Mouse (Mus musculus): ENCODE data around the gene 4933428M09Rik. TPM values are rescaled to one million over a fixed set of nuclear protein-coding genes. Genes with fewer than 3 reads are reported as not detected.
A peak's percentile ranks its signal among the peaks of the same experiment; 100 is the strongest.
"Not testable (repeated sequence)": the region's sequence is repeated elsewhere in the genome, so short reads cannot be mapped to it uniquely, and the experiment has no call there.

The 4933428M09Rik gene
- total RNA-seq (2021): not detected
- long read RNA-seq, experiment 1: 0 reads
- long read RNA-seq, experiment 2: 0 reads

DNA sequence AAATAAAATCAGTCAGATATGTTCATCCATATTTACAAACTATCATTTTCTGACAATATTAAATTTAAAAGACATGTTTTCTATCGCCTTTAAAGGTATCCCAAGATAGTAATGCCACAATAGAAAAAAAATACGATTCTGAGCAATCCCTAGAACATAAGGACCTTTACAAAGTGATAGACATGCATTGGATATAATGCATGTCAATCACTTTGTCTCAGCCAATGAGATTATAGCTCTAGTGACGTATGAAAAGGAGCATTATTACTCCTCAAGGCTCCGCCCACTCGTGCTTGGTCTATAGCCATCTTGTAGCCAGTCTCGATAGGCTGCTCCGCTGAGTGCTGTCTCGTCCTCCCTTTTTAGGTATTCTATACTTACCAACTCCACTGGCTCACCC is at the start of gene 4933428M09Rik:
Gene 4933428M09Rik, plus strand, starts transcription at position 301 of the 400 bp plus-strand sequence.
- no peak for DNase-seq

DNA sequence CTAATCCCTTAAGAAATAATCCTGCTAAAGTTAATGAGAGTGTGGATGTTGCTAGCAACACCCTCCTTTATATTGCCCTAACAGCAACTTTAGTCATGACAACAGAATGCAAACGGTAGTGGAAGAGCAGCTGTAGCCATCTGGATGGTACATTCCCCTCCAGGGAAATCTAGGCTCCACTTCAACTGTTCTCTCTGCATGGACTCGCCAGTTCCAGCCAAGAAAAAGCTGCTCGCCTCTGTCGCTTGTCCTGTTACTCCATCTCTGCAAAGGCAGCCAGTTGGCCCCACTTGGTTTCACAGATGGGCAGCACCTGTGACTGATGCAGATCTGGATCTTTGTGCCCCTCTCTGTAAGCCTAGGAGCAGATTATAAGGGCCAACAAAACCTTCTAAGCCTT is 45.0 kb upstream of the 4933428M09Rik start:
- DNase-seq: no peak

DNA sequence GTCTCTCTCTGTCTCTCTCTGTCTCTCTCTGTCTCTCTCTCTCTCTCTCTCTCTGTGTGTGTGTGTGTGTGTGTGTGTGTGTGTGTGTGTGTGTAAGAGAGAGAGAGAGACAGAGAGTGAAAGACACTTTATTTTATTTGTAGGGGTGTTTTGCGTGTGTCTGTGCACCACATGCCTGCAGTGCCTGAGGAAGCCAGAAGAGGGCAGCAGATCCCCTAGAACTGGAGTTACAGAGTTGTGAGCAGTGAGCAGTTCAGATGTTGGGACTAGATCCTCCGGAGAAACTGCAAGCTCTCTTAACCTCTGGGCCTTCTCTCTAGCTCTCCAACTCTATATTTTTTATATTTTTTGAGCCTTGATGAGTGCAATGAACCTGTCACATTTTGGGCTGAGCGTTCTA is 12.5 kb downstream of the 4933428M09Rik start:
- DNase-seq: not testable (repeated sequence)

DNA sequence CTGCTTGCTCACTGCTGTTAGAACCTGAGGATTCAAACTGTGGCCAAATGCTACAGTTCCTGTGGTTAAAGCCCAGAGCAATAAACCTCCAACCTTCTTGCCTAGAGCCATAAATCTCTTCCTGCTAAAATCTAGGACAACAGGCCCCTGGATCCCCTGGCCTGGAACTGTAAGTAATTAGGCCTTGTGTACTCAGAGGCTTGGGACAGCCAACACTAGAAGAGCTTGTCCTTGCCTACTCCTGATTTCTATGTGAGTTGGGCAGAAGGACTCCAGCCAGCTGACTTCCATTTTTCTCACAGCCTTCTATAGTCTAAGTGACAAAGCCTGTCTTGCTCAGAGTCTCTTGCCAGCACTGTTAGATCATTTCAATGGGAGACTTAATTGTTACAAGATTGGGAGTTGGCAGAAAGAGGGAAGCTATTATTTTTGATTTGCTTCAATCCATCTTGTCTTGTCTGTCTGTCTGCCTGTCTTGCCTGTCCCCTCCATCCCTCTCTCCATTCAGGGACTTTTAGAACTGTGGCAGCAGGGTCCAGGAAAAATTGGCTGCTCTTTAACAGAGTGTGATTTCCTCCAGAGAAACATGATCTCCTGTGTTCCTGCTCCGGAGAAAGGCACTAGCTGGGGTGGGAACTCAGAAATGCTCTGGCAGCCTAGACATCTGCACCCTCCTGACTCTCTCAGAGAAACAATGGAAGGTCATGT is 15.7 kb downstream of the 4933428M09Rik start:
- peak; percentile 8 for DNase-seq

DNA sequence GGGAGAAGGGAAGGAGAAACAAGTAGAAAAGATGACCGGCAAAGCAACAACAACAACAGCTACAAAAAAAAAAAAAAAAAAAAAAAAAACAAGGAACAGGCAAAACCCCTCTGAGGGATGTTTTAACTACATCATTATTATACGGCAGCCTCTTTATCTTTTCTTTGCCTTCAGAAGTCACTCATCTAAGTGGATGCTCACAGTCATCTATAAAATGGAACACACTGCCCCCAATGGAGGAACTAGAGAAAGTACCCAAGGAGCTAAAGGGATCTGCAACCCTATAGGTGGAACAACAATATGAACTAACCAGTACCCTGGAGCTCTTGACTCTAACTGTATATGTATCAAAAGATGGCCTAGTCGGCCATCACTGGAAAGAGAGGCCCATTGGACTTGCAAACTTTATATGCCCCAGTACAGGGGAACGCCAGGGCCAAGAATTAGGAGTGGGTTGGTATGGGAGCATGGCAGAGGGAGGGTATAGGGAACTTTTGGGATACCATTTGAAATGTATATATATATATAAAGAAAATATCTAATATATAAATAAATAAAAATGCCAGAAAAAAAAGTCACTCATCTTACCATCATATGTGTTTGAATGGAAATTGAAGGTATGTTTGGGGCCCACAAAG is 30.3 kb downstream of the 4933428M09Rik start:
- DNase-seq: not testable (repeated sequence)

DNA sequence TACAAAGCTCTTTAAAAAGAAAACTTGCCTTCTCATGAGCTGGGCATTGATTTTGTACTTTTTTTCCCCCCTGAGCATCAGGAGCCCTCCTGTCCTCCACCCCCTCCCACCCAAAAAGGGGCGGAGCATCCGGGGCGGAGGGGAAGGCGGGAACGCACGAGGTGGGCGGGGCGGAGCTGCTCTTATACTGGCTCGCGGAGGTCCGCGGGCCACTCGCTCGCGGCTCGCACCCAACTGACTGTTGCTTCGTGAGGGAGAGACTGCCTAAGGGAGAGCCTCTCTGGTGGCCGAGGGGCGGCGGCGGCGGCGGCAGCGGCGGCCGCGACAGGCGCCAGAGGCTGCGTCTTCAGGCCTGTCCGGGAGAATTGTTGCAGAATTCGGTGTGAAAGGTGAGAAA is 30.8 kb downstream of the 4933428M09Rik start, which contains the start of gene Mum1l1:
Gene Mum1l1, plus strand, starts transcription at position 214 of the 397 bp plus-strand sequence.
- peak; percentile 58 for DNase-seq

DNA sequence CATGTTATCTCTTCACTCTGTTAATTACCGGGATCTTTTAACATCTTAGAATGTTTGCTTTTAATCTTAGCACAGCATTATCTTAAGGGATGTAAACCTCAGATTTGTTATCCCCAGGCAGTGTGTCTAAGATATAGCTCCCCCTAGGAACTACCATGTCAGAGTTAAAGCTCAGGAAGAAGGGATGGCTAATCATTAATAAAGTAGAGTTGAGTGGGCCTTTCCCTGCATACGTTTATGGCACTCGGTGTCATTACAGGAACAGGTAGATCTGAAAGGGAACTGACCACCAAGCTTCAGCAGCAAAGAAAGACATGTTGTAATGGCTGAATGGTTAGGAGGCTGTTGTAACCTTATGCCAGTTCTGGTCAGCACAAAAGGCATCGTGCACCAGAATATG is 35.7 kb downstream of the 4933428M09Rik start:
- no peak for DNase-seq

DNA sequence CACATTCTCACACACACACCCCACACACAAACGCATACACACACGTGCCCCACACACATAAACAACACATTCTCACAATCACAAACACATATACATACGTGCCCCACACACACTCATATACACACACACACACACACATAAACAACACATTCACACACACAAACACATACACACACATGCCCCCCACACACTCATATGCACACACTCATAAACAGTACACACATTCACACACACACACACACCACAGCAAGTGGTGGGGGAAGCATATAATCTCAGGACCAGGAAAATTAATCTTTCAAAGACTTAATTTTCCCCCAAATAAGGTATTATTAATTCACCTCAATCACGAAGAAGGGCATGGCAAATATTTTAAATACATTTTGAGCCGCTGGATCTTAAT is 37.4 kb downstream of the 4933428M09Rik start:
- no peak for DNase-seq

DNA sequence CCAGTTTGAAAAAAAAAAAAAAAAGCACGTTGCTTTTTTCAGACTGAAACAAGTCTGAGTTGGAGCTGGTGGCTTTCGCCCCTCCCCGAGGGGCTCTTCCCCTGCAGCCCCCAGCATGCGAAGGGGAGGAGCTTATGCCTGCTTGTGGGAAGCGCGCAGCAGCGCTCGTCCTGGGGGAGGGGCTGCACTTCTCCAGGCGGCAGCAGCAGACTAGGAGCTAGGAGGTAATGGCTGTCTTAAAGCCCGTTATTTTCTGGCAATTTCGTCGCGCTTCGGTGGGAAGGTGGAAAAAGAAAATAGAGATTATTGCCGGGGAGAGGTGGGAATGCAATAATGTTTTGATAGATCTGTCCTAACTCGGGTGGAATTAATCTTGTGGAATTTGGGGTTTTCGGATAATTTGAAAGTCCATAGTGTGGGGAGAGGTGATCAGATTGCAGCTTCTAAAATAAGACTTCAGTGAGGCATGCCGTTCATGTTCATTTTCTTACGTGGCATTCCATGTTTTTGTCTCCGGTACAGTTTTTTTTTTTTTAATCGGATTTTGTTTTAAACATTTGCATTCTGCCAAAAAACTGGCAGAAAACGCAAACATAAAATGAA is 38.1 kb downstream of the 4933428M09Rik start:
- DNase-seq: peak; percentile 23

DNA sequence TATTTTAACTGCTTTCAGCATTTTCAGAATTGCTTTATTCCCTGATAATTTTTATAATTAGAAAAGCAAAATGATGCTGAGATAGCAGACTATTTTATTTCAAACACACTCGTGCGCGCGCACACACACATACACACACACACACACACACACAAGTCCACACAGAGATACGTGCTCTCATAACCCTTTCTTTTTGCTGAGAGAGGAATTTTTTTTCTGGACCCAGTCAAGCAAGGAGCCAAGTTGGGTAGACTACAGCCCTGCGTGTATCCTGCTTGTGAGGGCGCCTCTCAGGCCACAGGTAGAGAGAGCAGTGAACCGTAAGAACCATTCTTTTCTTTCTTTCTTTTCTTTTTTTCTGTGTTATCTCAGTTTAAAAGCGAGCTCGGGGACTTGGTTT is 38.7 kb downstream of the 4933428M09Rik start:
- no peak for DNase-seq

DNA sequence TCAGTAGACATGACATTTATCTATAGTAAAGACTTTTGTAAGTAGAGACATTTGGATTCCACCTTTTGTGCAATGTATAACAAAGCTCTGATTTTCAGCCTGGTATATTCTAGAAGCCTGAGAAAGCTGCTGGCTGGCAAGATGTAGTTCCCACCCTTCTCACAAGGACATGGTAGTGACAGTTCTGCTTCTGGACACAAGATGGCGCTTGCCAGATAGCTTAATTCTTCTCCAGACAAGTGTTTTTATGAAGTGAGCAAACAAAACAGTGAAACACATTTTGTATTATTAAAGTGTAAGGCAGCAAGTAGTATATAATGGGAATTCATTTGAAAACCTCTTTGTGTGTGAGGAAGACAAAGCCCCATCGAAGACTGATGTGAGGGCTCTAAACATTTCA is 40.0 kb downstream of the 4933428M09Rik start:
- no peak for DNase-seq

DNA sequence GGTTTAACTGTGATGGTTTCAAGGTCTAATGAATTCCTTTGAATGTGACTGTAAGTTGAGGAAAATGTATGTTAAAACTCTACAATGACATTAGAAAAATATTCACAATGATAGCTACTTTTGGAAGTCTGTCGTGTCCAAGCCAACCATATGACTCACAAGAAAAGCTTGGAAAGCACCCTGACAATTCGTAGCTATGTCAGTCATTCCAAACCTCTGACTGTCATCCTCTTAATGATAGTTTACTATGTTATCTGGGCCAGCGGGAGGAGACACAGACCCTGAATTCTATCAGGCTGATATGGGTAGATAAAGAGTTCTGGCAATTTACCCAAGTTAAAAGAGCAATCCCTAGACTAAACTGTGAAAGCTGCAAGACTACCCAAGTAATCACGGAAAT is 41.8 kb downstream of the 4933428M09Rik start:
- no peak for DNase-seq

DNA sequence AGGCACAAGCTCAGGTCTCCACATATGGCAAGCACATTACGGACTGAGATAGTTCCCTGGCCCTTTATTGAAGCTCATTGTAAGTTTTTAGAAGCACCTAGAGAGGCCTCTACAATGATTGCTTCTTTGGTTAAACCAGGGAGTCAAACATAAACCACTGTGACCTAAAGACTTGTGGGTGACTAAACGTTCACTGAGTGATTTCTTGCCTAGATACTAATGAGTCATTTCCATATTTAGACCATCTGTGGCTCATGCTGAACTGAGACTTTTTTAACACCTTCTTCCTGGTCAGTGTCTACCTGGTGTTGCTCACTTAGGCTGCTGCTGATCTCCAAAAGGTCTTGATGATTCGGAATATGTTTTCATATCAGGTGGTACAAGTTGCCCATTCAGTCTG is 42.9 kb downstream of the 4933428M09Rik start:
- no peak for DNase-seq

Other genes with a start within 250 kb of the 4933428M09Rik start
- gene Serpina7, start 94.0 kb upstream of the 4933428M09Rik start, total RNA-seq (2021): not detected
- gene 4930513O06Rik, start 93.0 kb upstream of the 4933428M09Rik start, total RNA-seq (2021): not detected
- gene Mum1l1, start 30.8 kb downstream of the 4933428M09Rik start, total RNA-seq (2021): 1 to 10 TPM; 4.8 to 6.0 TPM
- not detected for gene Trap1a, start 154.5 kb downstream of the 4933428M09Rik start, total RNA-seq (2021)